Mouse (Mus musculus): ENCODE data around the gene Naaladl2.

The Naaladl2 gene

GRCm38 (mm10) chr3:23972747-23973667 is 1171.1 kb downstream of the Naaladl2 start:
- DNase-seq (ENCODE audit: low read depth, low spot score): no peak

- DNase-seq (ENCODE audit: low read depth, low spot score): no peak
These were observed 1181.0 kb downstream of the Naaladl2 start for GRCm38 (mm10) chr3:23962961-23963621.

- DNase-seq (ENCODE audit: low read depth, low spot score): no peak
These were observed 1197.9 kb downstream of the Naaladl2 start for GRCm38 (mm10) chr3:23946182-23946581.

GRCm38 (mm10) chr3:23937299-23937698 is 1206.8 kb downstream of the Naaladl2 start:
- DNase-seq (ENCODE audit: low read depth, low spot score): no peak

GRCm38 (mm10) chr3:23928097-23928496 is 1216.0 kb downstream of the Naaladl2 start:
- no peak for DNase-seq (ENCODE audit: low read depth, low spot score)

- DNase-seq (ENCODE audit: low read depth, low spot score): no peak
These were observed 1236.4 kb downstream of the Naaladl2 start for GRCm38 (mm10) chr3:23907682-23908081.

- no peak for DNase-seq (ENCODE audit: low read depth, low spot score)
These were observed 1278.4 kb downstream of the Naaladl2 start for GRCm38 (mm10) chr3:23865688-23866087.

GRCm38 (mm10) chr3:23857275-23857674 is 1286.8 kb downstream of the Naaladl2 start:
- DNase-seq (ENCODE audit: low read depth, low spot score): no peak

GRCm38 (mm10) chr3:23817585-23817984 is 1326.5 kb downstream of the Naaladl2 start:
- no peak for DNase-seq (ENCODE audit: low read depth, low spot score)

- no peak for DNase-seq (ENCODE audit: low read depth, low spot score)
These were observed 1385.3 kb downstream of the Naaladl2 start for GRCm38 (mm10) chr3:23758746-23759145.
